Mouse (Mus musculus) hindlimb bud, embryonic 11.5 days (tissue): Measurements from ENCODE around the gene Mlx.

Experiments
- DNase-seq: peaks from one replicate; pipeline ENCODE4 v3.0.0-alpha.2; 2012; ENCODE audit warnings: low read depth, low spot score; ENCODE audit errors: extremely low spot score

Gene Mlx

GRCm38 (mm10) chr11:101134217-101134865 lies 47.3 kb downstream of the Mlx start:
- no peak for DNase-seq

GRCm38 (mm10) chr11:101137000-101137399 lies 49.9 kb downstream of the Mlx start:
- DNase-seq = no peak

- DNase-seq = no peak
Observed at GRCm38 (mm10) chr11:101138536-101139181, 51.6 kb downstream of the Mlx start.

GRCm38 (mm10) chr11:101140164-101140819 lies 53.2 kb downstream of the Mlx start:
- no peak for DNase-seq

- no peak for DNase-seq
Observed at GRCm38 (mm10) chr11:101141088-101141487, 54.0 kb downstream of the Mlx start.
